Mouse (Mus musculus) liver, embryonic 18 days (tissue): Measurements from ENCODE around the gene Stfa2l1. TPM values are rescaled to one million over a fixed set of nuclear protein-coding genes. Genes with fewer than 3 reads are reported as not detected.

Source experiments
- polyA plus RNA-seq: library from polyadenylated mRNA; depleted of rRNA; stranded (reverse); fragments of >200 nt; gene quantifications from 2 replicates; pipeline ENCODE4 v1.2.3, GENCODE M21; 2012; rRNA removed

The Stfa2l1 gene
- 413 and 598 TPM in 2 replicates for polyA plus RNA-seq

DNA sequence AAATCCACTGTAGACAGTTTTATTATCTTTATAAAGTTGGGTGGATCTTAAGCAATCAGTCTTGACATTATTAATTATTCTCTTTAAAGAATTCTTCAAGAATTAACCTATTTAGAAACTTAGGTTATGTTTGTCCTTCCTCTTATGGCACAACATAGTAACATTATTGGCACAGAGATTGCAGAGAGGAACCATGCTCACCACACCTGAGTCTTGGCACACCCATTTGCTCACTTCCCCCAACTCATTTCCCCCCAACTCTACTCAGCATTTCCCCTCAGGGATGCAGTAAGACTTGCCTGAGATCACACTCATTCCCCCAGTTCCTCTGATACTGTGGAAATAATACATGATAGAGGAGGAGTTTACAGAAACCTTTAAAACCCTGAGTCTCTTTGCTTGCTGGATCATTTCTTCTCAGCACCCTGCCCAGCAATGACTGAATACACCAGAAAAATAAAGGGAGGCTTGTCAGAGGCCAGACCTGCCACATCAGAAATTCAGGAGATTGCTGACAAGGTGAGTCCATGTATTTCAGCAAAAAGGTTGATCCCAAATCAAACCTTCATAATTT is at the start of gene Stfa2l1:
Gene Stfa2l1, plus strand, starts transcription at position 410 of the 574 bp plus-strand sequence.

DNA sequence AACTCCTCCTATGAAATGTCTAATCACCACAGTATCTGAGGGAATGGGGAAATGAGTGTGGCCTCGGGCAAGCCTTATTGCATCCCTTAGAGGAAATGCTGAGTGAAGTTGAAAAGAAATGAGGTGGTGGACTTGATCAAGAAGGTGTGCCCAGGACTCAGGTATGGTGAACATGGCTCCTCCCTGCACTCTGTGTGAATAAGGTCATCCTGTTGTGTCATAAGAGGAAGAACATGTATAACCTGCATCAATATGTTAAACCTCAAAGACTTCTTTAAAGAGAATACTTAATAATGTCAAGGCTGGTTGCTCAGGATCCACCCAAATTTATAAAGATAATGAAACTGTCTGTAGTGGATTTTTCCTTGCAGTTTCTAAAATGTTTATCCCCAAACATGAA is 25.5 kb upstream of the Stfa2l1 start, which contains the start of gene Csta1:
Gene Csta1, minus strand, starts transcription at position 101 of the 400 bp plus-strand sequence.

DNA sequence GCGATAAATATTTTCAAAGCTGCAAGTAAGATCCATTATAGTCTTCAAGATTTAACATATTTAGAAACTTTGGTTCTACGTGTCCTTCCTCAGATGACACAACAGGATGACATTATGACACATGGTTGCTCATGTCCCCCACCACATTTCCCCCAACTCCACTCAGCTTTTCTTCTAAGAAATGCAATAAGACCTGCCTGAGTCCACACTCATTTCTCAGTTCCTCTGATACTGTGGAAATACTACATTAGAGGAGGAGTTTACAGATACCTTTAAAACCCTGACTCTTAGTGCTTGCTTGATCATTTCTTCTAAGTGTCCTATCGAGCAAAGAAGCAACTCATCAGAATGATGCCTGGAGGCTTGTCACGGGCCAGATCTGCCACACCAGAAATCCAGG is 27.3 kb downstream of the Stfa2l1 start, which contains the start of gene Gm5483:
Gene Gm5483, plus strand, starts transcription at position 301 of the 400 bp plus-strand sequence.

DNA sequence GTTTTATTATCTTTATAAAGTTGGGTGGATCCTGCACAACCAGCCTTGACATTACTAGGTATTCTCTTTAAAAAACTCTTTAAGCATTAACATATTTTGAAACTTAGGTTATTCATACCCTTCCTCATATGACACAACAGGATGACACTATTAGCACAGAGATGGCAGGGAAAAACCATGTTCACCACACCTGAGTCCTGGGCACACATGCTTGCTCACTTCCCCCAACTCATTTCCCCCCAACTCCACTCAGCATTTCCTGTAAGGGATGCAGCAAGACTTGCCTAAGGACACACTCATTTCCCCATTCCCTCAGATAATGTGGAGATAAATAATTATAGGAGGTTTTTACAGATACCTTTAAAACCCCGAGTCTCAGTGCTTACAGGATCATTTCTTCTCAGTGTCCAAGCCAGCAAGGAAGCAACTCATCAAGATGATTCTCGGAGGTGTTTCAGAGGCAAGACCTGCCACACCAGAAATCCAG is 53.4 kb downstream of the Stfa2l1 start, which contains the start of gene Gm5416:
Gene Gm5416, plus strand, starts transcription at position 437 of the 487 bp plus-strand sequence.

Other genes with a start within 250 kb of the Stfa2l1 start
- gene Parp9, start 218.3 kb upstream of the Stfa2l1 start, polyA plus RNA-seq, result 15.2 and 20.5 TPM in 2 replicates
- 9.2 and 11.2 TPM in 2 replicates for gene Dtx3l, start 217.7 kb upstream of the Stfa2l1 start, polyA plus RNA-seq
- gene Kpna1, start 178.1 kb upstream of the Stfa2l1 start, polyA plus RNA-seq, result 7.6 and 8.0 TPM in 2 replicates
- gene Wdr5b, start 115.6 kb upstream of the Stfa2l1 start, polyA plus RNA-seq, result 2.0 and 2.1 TPM in 2 replicates
- gene Fam162a, start 85.2 kb upstream of the Stfa2l1 start, polyA plus RNA-seq, result 94.7 and 102 TPM in 2 replicates
- gene Ccdc58, start 85.1 kb upstream of the Stfa2l1 start, polyA plus RNA-seq, result 54.7 and 63.5 TPM in 2 replicates
- not detected in 2 replicates for gene Csta1, start 25.6 kb upstream of the Stfa2l1 start, polyA plus RNA-seq
- 775 and 1,146 TPM in 2 replicates for gene Gm5483, start 27.4 kb downstream of the Stfa2l1 start, polyA plus RNA-seq
- 10.4 and 17.3 TPM in 2 replicates for gene Gm5416, start 53.6 kb downstream of the Stfa2l1 start, polyA plus RNA-seq
- 97.2 and 148 TPM in 2 replicates for gene 2010005H15Rik, start 64.7 kb downstream of the Stfa2l1 start, polyA plus RNA-seq
- gene Stfa1, start 120.1 kb downstream of the Stfa2l1 start, polyA plus RNA-seq, result 604 and 855 TPM in 2 replicates
- 4.0 and 6.3 TPM in 2 replicates for gene BC117090, start 177.5 kb downstream of the Stfa2l1 start, polyA plus RNA-seq
- 533 and 736 TPM in 2 replicates for gene BC100530, start 210.9 kb downstream of the Stfa2l1 start, polyA plus RNA-seq